Comparison of ENCODE assay signal across 18 mouse cellular contexts in the genomic region with DNA sequence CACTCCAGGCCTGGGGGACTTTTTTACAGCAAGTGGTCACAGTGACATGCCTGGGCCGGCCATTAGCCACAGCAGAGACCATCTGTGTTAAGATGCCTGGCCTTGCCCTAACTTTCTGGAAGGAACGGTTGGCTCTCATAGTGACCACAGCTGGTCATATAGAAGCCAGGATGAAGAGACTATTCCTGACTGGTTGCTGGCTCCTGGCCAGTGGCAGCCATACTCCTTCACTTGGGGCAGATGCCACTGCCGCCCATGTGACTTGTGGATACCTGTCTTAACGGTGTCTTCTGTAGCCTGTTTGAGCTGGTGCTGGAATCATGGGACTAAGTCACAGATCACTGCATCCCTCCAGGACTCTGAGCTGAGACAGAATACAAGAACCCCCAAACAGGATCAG. TPM values are rescaled to one million over a fixed set of nuclear protein-coding genes. Genes with fewer than 3 reads are reported as not detected.
"Had no signal": no experiment of that assay in that cellular context is flagged by ENCODE, and none has a peak within 500 bp of the region (broad histone marks: within the 10 kb centered on the region; RNA-seq: fewer than 3 reads in every experiment).

No protein-coding gene starts in this region.

- H3K27ac ChIP-seq: midbrain, embryonic 10.5 days; midbrain, embryonic 12.5 days had no signal

- H3K4me3 ChIP-seq: midbrain, embryonic 10.5 days; midbrain, embryonic 12.5 days; myocyte; neural tube, embryonic 13.5 days; neural tube, embryonic 15.5 days had no signal

- DNase-seq: lung, adult 18-20 months; lung, embryonic 14.5 days; lung, postnatal 10 days; lung, postnatal 4 days; midbrain, embryonic 14.5 days; retina, postnatal 1 day; right cerebral cortex, adult 18-20 months; right cerebral cortex, postnatal 25 days; right cerebral cortex, postnatal 4 days; spleen, adult 18-20 months; thymus, adult 18-20 months had no signal

- H3K4me2 ChIP-seq: lung, embryonic 14.5 days; midbrain, embryonic 12.5 days; neural tube, embryonic 13.5 days; neural tube, embryonic 15.5 days had no signal

- H3K9ac ChIP-seq: lung, embryonic 14.5 days; midbrain, embryonic 12.5 days; neural tube, embryonic 13.5 days; neural tube, embryonic 15.5 days had no signal

- H3K27me3 ChIP-seq: midbrain, embryonic 12.5 days; neural tube, embryonic 13.5 days; neural tube, embryonic 15.5 days had no signal

RNA-seq across cellular contexts. Expression of gene Shisal1, which starts 54.8 kb away (rescaled TPM):
- total RNA-seq: megakaryocyte, adult 5-6 weeks; megakaryocyte-erythroid progenitor cell, adult 5-6 weeks had no signal
